Mouse (Mus musculus): ENCODE data around the gene Qrich2. TPM values are rescaled to one million over a fixed set of nuclear protein-coding genes. Genes with fewer than 3 reads are reported as not detected.

Gene Qrich2
- polyA plus RNA-seq, 1 experiment from 2014 or later: not detected

Other genes starting within 250 kb of the Qrich2 start
- 0.56 TPM in 2 replicates for gene Evpl, start 228.2 kb downstream of the Qrich2 start, polyA plus RNA-seq (2014; fragmentation: Nextera tagmentation; extraction: Ambion mirVana)
- 88.4 and 89.4 TPM in 2 replicates for gene Srp68, start 192.0 kb downstream of the Qrich2 start, polyA plus RNA-seq (2014; fragmentation: Nextera tagmentation; extraction: Ambion mirVana)
- 0.11 TPM in 1 of 2 replicates, not detected in the other for gene Galr2, start 185.3 kb downstream of the Qrich2 start, polyA plus RNA-seq (2014; fragmentation: Nextera tagmentation; extraction: Ambion mirVana)
- 47.4 and 51.3 TPM in 2 replicates for gene Exoc7, start 159.0 kb downstream of the Qrich2 start, polyA plus RNA-seq (2014; fragmentation: Nextera tagmentation; extraction: Ambion mirVana)
- 1.2 and 1.3 TPM in 2 replicates for gene Foxj1, start 130.8 kb downstream of the Qrich2 start, polyA plus RNA-seq (2014; fragmentation: Nextera tagmentation; extraction: Ambion mirVana)
- 5.0 and 6.8 TPM in 2 replicates for gene Rnf157, start 53.2 kb downstream of the Qrich2 start, polyA plus RNA-seq (2014; fragmentation: Nextera tagmentation; extraction: Ambion mirVana)
- gene Ubald2, start 32.1 kb downstream of the Qrich2 start, polyA plus RNA-seq (2014; fragmentation: Nextera tagmentation; extraction: Ambion mirVana): 78.6 and 80.2 TPM in 2 replicates
- 133 and 135 TPM in 2 replicates for gene Prpsap1, start 28.0 kb upstream of the Qrich2 start, polyA plus RNA-seq (2014; fragmentation: Nextera tagmentation; extraction: Ambion mirVana)
- 39.0 and 44.1 TPM in 2 replicates for gene Sphk1, start 64.7 kb upstream of the Qrich2 start, polyA plus RNA-seq (2014; fragmentation: Nextera tagmentation; extraction: Ambion mirVana)
- 13.5 and 13.9 TPM in 2 replicates for gene Ube2o, start 115.2 kb upstream of the Qrich2 start, polyA plus RNA-seq (2014; fragmentation: Nextera tagmentation; extraction: Ambion mirVana)
- gene Aanat, start 120.2 kb upstream of the Qrich2 start, polyA plus RNA-seq (2014; fragmentation: Nextera tagmentation; extraction: Ambion mirVana): not detected in 2 replicates
- 9.9 and 10.6 TPM in 2 replicates for gene Rhbdf2, start 160.8 kb upstream of the Qrich2 start, polyA plus RNA-seq (2014; fragmentation: Nextera tagmentation; extraction: Ambion mirVana)
- 0.62 and 0.74 TPM in 2 replicates for gene Prcd, start 187.3 kb upstream of the Qrich2 start, polyA plus RNA-seq (2014; fragmentation: Nextera tagmentation; extraction: Ambion mirVana)
- 2.0 and 2.5 TPM in 2 replicates for gene Cygb, start 188.1 kb upstream of the Qrich2 start, polyA plus RNA-seq (2014; fragmentation: Nextera tagmentation; extraction: Ambion mirVana)

Data from liver, embryonic 11.5 days (tissue).